Mouse (Mus musculus) brain, embryonic 14.5 days (tissue): ENCODE measurements around the gene Fam83f. TPM values are rescaled to one million over a fixed set of nuclear protein-coding genes. Genes with fewer than 3 reads are reported as not detected.

ENCODE experiments used
- DNase-seq: peaks from one replicate; pipeline ENCODE4 v3.0.0-alpha.2; 2011; ENCODE audit warnings: low read depth
- CTCF ChIP-seq: fragments of 200-500 bp; IDR thresholded peaks from 2 replicates; pipeline ENCODE4 v1.5.1; 2012; ENCODE audit warnings: inconsistent platforms, mild to moderate bottlenecking, moderate library complexity, borderline replicate concordance; ENCODE audit not compliant: insufficient read depth, insufficient read length; ENCODE audit errors: extremely low read depth
- POLR2A ChIP-seq: fragments of 200-500 bp; IDR thresholded peaks from 2 replicates; pipeline ENCODE4 v1.6.1; 2012; ENCODE audit warnings: mild to moderate bottlenecking, inconsistent platforms, borderline replicate concordance; ENCODE audit not compliant: poor library complexity, insufficient read depth, insufficient read length, severe bottlenecking; ENCODE audit errors: extremely low read depth
- polyA plus RNA-seq: library from polyadenylated mRNA; depleted of rRNA; stranded (reverse); fragments of >200 nt; gene quantifications from 2 replicates; pipeline ENCODE4 v1.2.3, GENCODE M21; 2012; rRNA removed

Gene Fam83f
- polyA plus RNA-seq, 1 experiment, result 0.36 TPM

GRCm38 (mm10) chr15:80741836-80742235 is 70.2 kb downstream of the Fam83f start:
- TF ChIP-seq CTCF (no peak), POLR2A (no peak)
- DNase-seq, result no peak

- TF ChIP-seq CTCF, result no peak
- no peak for TF ChIP-seq POLR2A
- DNase-seq, result no peak
These were observed 71.4 kb downstream of the Fam83f start for GRCm38 (mm10) chr15:80742991-80743474.

GRCm38 (mm10) chr15:80743606-80744005 is 72.0 kb downstream of the Fam83f start:
- DNase-seq, result no peak
- TF ChIP-seq CTCF (no peak), POLR2A (no peak)

GRCm38 (mm10) chr15:80744667-80745422 is 73.2 kb downstream of the Fam83f start:
- no peak for DNase-seq
- TF ChIP-seq POLR2A (no peak), CTCF (no peak)

- no peak for DNase-seq
- TF ChIP-seq POLR2A, result no peak
- TF ChIP-seq CTCF, result no peak
These were observed 77.3 kb downstream of the Fam83f start for GRCm38 (mm10) chr15:80748979-80749378.

Other genes starting within 250 kb of the Fam83f start
- gene Enthd1, start 106.7 kb upstream of the Fam83f start, polyA plus RNA-seq, result not detected in 2 replicates
- 0.30 and 0.49 TPM in 2 replicates for gene Grap2, start 99.3 kb upstream of the Fam83f start, polyA plus RNA-seq
- gene Tnrc6b, start 39.5 kb downstream of the Fam83f start, polyA plus RNA-seq, result 14.7 and 46.2 TPM in 2 replicates